Mouse (Mus musculus) adrenal gland, postnatal 36 days (tissue): ENCODE results near the gene F2rl2. TPM values are rescaled to one million over a fixed set of nuclear protein-coding genes. Genes with fewer than 3 reads are reported as not detected.

ENCODE experiments used
- DNase-seq, 2 experiments: peaks; one replicate each; pipeline ENCODE4 v3.0.0; 2021; ENCODE audit warnings: mixed read lengths in 1 of 2
- long read RNA-seq, 2 experiments: library from polyadenylated mRNA; stranded (forward); transcript quantifications; one replicate each; pipeline ENCODE4 v2.0.0; 2021; ENCODE audit warnings: borderline sequencing depth in 2 of 2
- total RNA-seq, 2 experiments: library from RNA; stranded (reverse); gene quantifications; 2 replicates each; pipeline ENCODE4 v1.2.3; 2021

F2rl2 gene
- under 1 TPM in 1 of 2 experiments, not detected in 1; 0.30 TPM for total RNA-seq
- long read RNA-seq, experiment 1: 0 reads
- long read RNA-seq, experiment 2: 0 reads

DNA sequence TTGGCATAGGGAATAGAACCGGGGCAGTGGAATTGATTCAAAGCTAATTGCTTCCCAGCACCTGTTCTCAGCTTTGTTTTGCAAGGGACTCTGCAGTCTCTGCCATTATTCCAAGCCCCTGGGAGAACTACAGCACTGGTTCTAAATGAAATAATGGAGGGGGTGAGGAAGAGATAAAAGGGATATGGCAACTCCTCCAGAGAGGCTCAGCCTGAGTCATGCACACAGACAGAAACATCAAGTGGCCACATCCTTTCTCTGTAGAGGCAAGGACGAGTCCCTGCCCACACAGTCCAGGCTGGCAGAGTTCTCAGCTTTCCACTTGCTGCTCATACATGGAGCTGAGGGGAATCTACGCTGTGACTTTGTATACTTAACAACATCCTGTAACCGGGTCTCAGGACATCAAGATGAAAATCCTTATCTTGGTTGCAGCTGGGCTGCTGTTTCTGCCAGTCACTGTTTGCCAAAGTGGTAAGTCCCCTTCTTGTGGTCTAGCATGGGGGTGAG is at the start of gene F2rl2:
Gene F2rl2, plus strand, starts transcription at position 200 of the 510 bp plus-strand sequence.
- DNase-seq: no peak

GRCm38 (mm10) chr13:95647248-95647647 is 49.4 kb upstream of the F2rl2 start:
- DNase-seq: no peak

DNA sequence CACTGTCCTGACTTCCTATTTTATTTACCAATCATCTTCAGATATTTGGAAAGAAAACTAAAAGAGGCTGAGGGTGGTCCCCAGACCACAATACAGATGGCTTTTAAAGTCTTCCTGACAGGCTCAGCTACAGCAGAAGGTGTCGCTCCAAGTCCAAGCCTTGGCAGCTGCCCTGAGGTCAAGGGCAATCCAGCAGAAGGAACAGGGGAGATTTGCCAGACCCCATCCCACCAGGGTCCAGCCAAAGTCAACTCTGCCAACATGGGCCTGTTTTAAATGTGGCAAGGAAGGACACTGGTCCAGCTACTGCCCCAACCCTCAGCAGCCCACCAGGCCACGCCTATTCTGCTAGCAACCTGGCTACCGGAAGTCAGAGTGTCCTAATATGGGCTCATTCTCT is 46.7 kb upstream of the F2rl2 start:
- DNase-seq: no peak

DNA sequence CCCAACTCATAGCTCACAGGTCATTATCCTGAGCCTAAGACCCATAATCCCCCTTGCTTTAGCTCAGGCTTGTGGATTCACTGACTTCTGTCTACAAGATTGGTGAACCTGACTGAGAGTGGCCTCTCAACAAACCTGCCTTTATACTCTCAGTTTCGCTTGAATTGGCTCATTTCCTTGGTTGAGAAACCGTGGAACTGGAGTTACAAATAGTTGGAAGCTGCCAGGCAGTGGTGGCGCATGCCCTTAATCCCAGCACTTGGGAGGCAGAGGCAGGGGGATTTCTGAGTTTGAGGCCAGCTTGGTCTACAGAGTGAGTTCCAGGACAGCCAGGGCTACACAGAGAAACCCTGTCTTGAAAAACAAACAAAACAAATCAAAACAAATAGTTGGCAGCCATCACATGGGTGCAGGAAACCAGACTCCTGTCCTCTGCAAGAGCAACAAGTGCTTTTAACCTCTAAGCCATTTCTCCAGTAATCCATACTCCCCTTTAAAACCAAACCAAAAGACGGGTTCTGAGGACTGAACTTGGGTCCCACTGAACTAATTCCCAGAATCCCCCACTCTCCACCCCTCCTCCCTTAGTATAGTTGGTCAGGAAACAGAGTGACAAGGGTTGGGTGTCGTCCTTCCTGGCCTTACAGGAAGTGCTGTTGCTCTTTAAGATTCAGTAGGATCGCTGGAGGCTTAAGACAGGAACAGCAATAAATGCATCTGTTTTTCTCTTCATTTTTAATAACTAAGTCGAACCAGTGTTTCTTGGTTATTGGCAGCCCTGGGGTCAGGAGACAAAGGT is 44.6 kb upstream of the F2rl2 start:
- DNase-seq: no peak

- no peak for DNase-seq
Measured at GRCm38 (mm10) chr13:95653696-95654095, 43.0 kb upstream of the F2rl2 start.

GRCm38 (mm10) chr13:95655284-95655683 is 41.4 kb upstream of the F2rl2 start:
- DNase-seq: no peak

GRCm38 (mm10) chr13:95657171-95657570 is 39.5 kb upstream of the F2rl2 start:
- no peak for DNase-seq

GRCm38 (mm10) chr13:95659432-95659831 is 37.2 kb upstream of the F2rl2 start:
- no peak for DNase-seq

GRCm38 (mm10) chr13:95663834-95664233 is 32.8 kb upstream of the F2rl2 start:
- no peak for DNase-seq

- DNase-seq: no peak
Measured at GRCm38 (mm10) chr13:95665644-95666356, 30.9 kb upstream of the F2rl2 start.

DNA sequence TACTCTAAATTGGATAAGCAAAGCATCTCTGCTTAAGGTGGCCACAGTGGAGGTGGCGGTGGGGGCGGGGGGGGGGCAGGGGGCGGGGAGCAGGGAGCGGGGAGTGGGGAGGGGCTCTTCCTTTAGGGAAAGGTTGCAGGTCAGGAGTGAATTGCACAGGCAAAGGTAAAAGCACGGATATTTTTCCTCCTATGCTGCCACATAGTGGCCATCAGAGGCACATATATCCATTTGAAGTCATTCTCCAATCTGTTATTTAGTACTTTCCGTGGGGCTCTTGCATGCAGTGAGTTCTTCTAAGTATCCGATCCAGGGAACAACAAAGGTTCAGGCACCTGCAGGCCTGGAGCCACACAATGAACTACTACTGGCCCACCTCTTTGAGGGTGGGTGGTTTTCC is 29.4 kb upstream of the F2rl2 start:
- no peak for DNase-seq

DNA sequence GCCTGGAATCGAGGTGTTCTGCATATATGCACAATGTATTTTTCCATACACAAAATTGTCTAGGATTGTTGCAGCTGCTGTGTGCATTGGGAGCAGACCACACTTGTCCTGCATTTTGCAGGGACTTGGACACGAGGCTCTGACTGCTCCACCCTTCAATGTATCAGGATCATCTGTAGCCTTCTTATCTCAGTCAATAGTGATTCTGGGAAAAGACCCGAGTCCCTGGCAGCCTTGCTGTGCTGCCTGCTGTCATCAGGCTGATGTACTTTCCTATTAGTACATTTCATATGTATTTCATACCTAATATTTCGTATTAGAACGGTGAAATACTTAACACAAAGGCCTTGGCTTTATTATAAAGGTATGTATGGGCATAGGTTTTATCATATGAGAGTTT is 26.1 kb upstream of the F2rl2 start:
- DNase-seq: no peak

- DNase-seq: no peak
Measured at GRCm38 (mm10) chr13:95671108-95671897, 25.4 kb upstream of the F2rl2 start.

- DNase-seq: no peak
Measured at GRCm38 (mm10) chr13:95672372-95672771, 24.3 kb upstream of the F2rl2 start.

GRCm38 (mm10) chr13:95679078-95679477 is 17.6 kb upstream of the F2rl2 start:
- no peak for DNase-seq

GRCm38 (mm10) chr13:95679491-95679941 is 17.1 kb upstream of the F2rl2 start:
- DNase-seq: no peak

GRCm38 (mm10) chr13:95684656-95685244 is 11.9 kb upstream of the F2rl2 start:
- no peak for DNase-seq

- DNase-seq: no peak
Measured at GRCm38 (mm10) chr13:95685736-95686135, 10.9 kb upstream of the F2rl2 start.

DNA sequence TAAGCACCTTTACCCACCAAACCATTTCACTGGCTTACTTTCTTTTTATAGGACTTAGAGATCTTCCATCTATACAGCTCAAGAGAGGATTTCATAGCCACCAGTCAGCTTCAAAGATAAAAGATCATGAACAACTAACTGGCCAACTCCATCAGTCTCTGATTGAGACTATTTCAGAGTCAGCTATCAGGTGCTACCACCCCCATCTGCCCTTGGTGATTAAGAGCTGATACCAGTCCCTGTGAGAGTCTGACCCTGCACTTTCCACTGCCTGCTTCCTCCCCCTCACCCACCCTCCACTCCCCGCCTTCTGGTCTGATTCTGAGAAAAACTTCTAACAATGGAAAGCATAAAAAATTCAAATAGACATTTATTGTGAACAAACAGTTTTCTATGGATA is 8.1 kb upstream of the F2rl2 start:
- no peak for DNase-seq

- no peak for DNase-seq
Measured at GRCm38 (mm10) chr13:95692201-95692600, 4.5 kb upstream of the F2rl2 start.

GRCm38 (mm10) chr13:95696120-95696653 is 466 bp upstream of the F2rl2 start:
- no peak for DNase-seq

DNA sequence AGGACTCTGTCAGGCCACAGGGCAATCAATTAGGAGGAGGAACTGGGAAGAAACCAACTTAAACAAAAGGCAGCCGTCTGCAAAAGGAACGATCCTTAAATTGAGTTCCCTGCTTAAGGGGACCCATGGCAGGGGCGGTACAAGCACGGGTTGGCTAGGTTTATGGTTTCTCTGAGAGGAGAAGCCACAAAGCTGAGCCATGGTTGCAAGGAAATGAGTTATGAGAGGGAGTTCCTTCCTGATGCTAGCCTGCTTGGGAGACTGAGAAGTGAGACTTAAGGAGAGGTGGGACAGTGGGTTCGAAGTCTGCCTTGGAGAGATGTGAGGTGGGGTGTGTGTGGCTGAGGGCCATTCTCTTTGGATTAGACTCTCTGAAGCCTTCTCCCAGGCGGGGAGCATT is 1.2 kb downstream of the F2rl2 start:
- DNase-seq: no peak
